Mouse (Mus musculus): ENCODE data around the gene Plekhg5. TPM values are rescaled to one million over a fixed set of nuclear protein-coding genes. Genes with fewer than 3 reads are reported as not detected.

Gene Plekhg5
- polyA plus RNA-seq, 1 experiment from 2014 or later = 8.9 TPM

- H3K4me1 ChIP-seq (replicated peaks; ENCODE audit: control insufficient read depth, insufficient read depth, low read length) = peaks cover 6% of the 10 kb centered on the region
- no peak overlapping the region for H3K27ac ChIP-seq (ENCODE audit: low read depth, low read length)
- no peaks in the 10 kb centered on the region for H3K36me3 ChIP-seq (ENCODE audit: control insufficient read depth, insufficient read depth, low read length)
- peak overlapping the region; percentile 68 for H3K4me2 ChIP-seq
- H3K27me3 ChIP-seq (replicated peaks; ENCODE audit: control insufficient read depth, insufficient read depth, low read length) = peaks cover 73% of the 10 kb centered on the region
- H3K9me3 ChIP-seq (ENCODE audit: control insufficient read depth, low read length) = no peaks in the 10 kb centered on the region
- no peak for DNase-seq (ENCODE audit: low spot score)
- no peak; the same call in 1 of the 2 replicates for ATAC-seq (replicated peaks; ENCODE audit: low FRiP score)
- H3K4me3 ChIP-seq (ENCODE audit: low read depth, low read length) = peak overlapping the region; percentile 34
- no peak overlapping the region for H3K9ac ChIP-seq (ENCODE audit: low read depth, low read length)
- 8% methylated on average over 50 of the region's 50 CpGs for WGBS
These were observed 59.8 kb downstream of the Plekhg5 start for GRCm38 (mm10) chr4:152131809-152132771.

- DNase-seq (ENCODE audit: low spot score) (no peak), ATAC-seq (replicated peaks; ENCODE audit: low FRiP score) (no peak)
- peaks cover 6% of the 10 kb centered on the region for H3K4me1 ChIP-seq (replicated peaks; ENCODE audit: control insufficient read depth, insufficient read depth, low read length)
- peaks cover 67% of the 10 kb centered on the region for H3K27me3 ChIP-seq (replicated peaks; ENCODE audit: control insufficient read depth, insufficient read depth, low read length)
- no peak overlapping the region for H3K4me2 ChIP-seq
- WGBS = 30% methylated on average over 10 of the region's 10 CpGs
- no peaks in the 10 kb centered on the region for H3K9me3 ChIP-seq (ENCODE audit: control insufficient read depth, low read length)
- H3K9ac ChIP-seq (ENCODE audit: low read depth, low read length) = no peak overlapping the region
- no peak overlapping the region for H3K4me3 ChIP-seq (ENCODE audit: low read depth, low read length)
- H3K27ac ChIP-seq (ENCODE audit: low read depth, low read length) = no peak overlapping the region
- H3K36me3 ChIP-seq (ENCODE audit: control insufficient read depth, insufficient read depth, low read length) = no peaks in the 10 kb centered on the region
These were observed 60.5 kb downstream of the Plekhg5 start for GRCm38 (mm10) chr4:152132772-152133169.

- Histone ChIP-seq H3K4me1 (replicated peaks; ENCODE audit: control insufficient read depth, insufficient read depth, low read length) (peaks cover 7% of the 10 kb centered on the region), H3K4me3 (ENCODE audit: low read depth, low read length) (no peak overlapping the region), H3K4me2 (no peak overlapping the region), H3K9ac (ENCODE audit: low read depth, low read length) (no peak overlapping the region), H3K27ac (ENCODE audit: low read depth, low read length) (no peak overlapping the region), H3K9me3 (ENCODE audit: control insufficient read depth, low read length) (no peaks in the 10 kb centered on the region), H3K27me3 (replicated peaks; ENCODE audit: control insufficient read depth, insufficient read depth, low read length) (peaks cover 62% of the 10 kb centered on the region), H3K36me3 (ENCODE audit: control insufficient read depth, insufficient read depth, low read length) (no peaks in the 10 kb centered on the region)
- DNase-seq (ENCODE audit: low spot score) (no peak), ATAC-seq (replicated peaks; ENCODE audit: low FRiP score) (no peak)
- 50% methylated on average over 5 of the region's 5 CpGs for WGBS
These were observed 60.9 kb downstream of the Plekhg5 start for GRCm38 (mm10) chr4:152133213-152133612.

GRCm38 (mm10) chr4:152134507-152134906, 62.2 kb downstream of the Plekhg5 start:
- Histone ChIP-seq H3K27me3 (replicated peaks; ENCODE audit: control insufficient read depth, insufficient read depth, low read length) (peaks cover 49% of the 10 kb centered on the region), H3K9ac (ENCODE audit: low read depth, low read length) (no peak overlapping the region), H3K36me3 (ENCODE audit: control insufficient read depth, insufficient read depth, low read length) (no peaks in the 10 kb centered on the region), H3K4me1 (replicated peaks; ENCODE audit: control insufficient read depth, insufficient read depth, low read length) (peaks cover 14% of the 10 kb centered on the region), H3K9me3 (ENCODE audit: control insufficient read depth, low read length) (no peaks in the 10 kb centered on the region), H3K4me3 (ENCODE audit: low read depth, low read length) (no peak overlapping the region), H3K27ac (ENCODE audit: low read depth, low read length) (no peak overlapping the region), H3K4me2 (no peak overlapping the region)
- DNase-seq (ENCODE audit: low spot score) (peak; percentile 50), ATAC-seq (replicated peaks; ENCODE audit: low FRiP score) (no peak)

- peaks cover 41% of the 10 kb centered on the region for H3K27me3 ChIP-seq (replicated peaks; ENCODE audit: control insufficient read depth, insufficient read depth, low read length)
- no peak overlapping the region for H3K4me3 ChIP-seq (ENCODE audit: low read depth, low read length)
- H3K4me2 ChIP-seq = no peak overlapping the region
- no peaks in the 10 kb centered on the region for H3K36me3 ChIP-seq (ENCODE audit: control insufficient read depth, insufficient read depth, low read length)
- ATAC-seq (replicated peaks; ENCODE audit: low FRiP score) = no peak
- no peak for DNase-seq (ENCODE audit: low spot score)
- H3K27ac ChIP-seq (ENCODE audit: low read depth, low read length) = no peak overlapping the region
- H3K4me1 ChIP-seq (replicated peaks; ENCODE audit: control insufficient read depth, insufficient read depth, low read length) = peaks cover 14% of the 10 kb centered on the region
- H3K9me3 ChIP-seq (ENCODE audit: control insufficient read depth, low read length) = no peaks in the 10 kb centered on the region
- 78% methylated on average over 12 of the region's 12 CpGs for WGBS
- no peak overlapping the region for H3K9ac ChIP-seq (ENCODE audit: low read depth, low read length)
These were observed 63.1 kb downstream of the Plekhg5 start for GRCm38 (mm10) chr4:152135363-152135762.

DNA sequence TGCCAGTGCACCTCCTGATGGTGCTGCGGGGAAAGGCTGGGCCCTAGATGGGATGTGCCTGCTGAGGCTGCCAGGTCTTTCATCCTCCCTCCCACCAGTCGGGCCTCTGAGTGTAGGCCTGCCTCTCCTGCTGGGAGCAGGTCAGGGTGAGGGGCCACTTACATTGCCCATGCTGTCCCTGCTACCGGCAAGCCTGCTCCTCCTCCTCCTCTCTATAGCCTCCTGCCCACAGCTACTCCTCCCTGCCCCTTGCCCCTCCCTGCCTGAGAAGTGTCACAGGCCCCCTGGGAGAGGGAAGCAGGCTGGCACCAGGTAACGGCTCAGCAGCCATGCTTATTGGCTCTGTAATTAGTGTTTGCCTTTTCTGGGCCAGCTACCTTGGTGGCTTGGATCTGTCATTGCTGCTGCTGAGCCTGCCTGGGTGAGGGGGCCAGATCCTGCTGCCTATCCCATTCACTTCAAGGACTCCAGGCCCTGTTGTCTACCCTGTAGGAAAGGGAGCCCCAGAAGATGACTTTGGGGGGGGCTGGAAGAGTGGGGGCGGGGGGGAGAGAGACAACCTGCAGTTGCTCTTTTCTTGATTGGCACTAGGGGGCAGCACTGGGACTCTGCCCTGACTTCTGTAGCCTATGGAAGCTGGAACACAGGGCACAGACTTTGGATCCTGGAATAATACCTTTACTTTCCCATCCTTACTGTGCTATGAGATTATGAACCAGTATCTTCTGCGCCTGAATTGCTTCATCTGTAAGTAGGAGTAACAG, 64.0 kb downstream of the Plekhg5 start:
- WGBS = 39% methylated on average over 6 of the region's 6 CpGs
- Histone ChIP-seq H3K27ac (ENCODE audit: low read depth, low read length) (no peak overlapping the region), H3K27me3 (replicated peaks; ENCODE audit: control insufficient read depth, insufficient read depth, low read length) (peaks cover 34% of the 10 kb centered on the region), H3K4me3 (ENCODE audit: low read depth, low read length) (no peak overlapping the region), H3K36me3 (ENCODE audit: control insufficient read depth, insufficient read depth, low read length) (no peaks in the 10 kb centered on the region), H3K9ac (ENCODE audit: low read depth, low read length) (no peak overlapping the region), H3K4me1 (replicated peaks; ENCODE audit: control insufficient read depth, insufficient read depth, low read length) (peaks cover 11% of the 10 kb centered on the region), H3K4me2 (no peak overlapping the region), H3K9me3 (ENCODE audit: control insufficient read depth, low read length) (no peaks in the 10 kb centered on the region)
- ATAC-seq (replicated peaks; ENCODE audit: low FRiP score) (no peak), DNase-seq (ENCODE audit: low spot score) (no peak)

GRCm38 (mm10) chr4:152136876-152137250, 64.6 kb downstream of the Plekhg5 start:
- H3K27ac ChIP-seq (ENCODE audit: low read depth, low read length) = no peak overlapping the region
- peaks cover 31% of the 10 kb centered on the region for H3K27me3 ChIP-seq (replicated peaks; ENCODE audit: control insufficient read depth, insufficient read depth, low read length)
- H3K36me3 ChIP-seq (ENCODE audit: control insufficient read depth, insufficient read depth, low read length) = no peaks in the 10 kb centered on the region
- DNase-seq (ENCODE audit: low spot score) (no peak), ATAC-seq (replicated peaks; ENCODE audit: low FRiP score) (no peak)
- WGBS = 88% methylated on average over 2 of the region's 2 CpGs
- no peak overlapping the region for H3K4me2 ChIP-seq
- no peaks in the 10 kb centered on the region for H3K9me3 ChIP-seq (ENCODE audit: control insufficient read depth, low read length)
- H3K4me3 ChIP-seq (ENCODE audit: low read depth, low read length) = no peak overlapping the region
- no peak overlapping the region for H3K9ac ChIP-seq (ENCODE audit: low read depth, low read length)
- peaks cover 8% of the 10 kb centered on the region for H3K4me1 ChIP-seq (replicated peaks; ENCODE audit: control insufficient read depth, insufficient read depth, low read length)

DNA sequence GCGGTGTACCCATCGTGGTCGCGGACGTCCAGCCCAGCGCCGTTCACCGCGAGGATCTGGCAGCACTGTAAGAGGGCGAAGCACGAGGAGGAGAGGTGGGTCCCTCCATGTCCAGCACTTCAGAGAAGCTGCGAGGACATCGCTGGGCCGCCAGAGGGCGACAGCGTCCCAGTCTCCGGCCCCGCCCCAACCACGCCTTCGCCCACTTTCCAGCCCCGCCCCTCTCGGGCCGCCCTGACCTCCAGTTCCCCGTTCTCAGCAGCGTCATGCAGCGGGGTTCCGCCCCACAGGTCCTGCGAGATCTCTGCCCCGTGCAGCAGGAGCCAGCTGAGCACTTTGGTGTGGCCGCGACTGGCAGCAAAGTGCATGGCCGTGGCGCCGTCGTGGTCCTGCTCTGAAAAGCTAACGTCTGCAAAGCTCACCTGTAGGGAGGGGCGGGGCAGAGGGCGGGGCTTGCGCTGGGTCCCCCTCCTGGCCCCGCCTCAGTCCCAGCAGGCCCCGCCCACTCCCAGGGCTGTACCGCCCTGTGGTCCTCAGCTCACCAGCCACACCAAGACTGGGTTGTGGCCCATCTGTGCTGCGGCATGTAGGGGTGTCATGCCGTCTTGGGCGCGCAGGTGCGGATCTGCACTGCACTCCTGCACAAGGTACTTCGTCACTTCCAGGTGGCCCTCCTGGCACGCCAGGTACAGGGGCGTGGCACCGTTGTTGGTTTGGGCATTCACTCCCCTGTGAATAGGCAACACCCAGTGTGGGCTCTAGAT, 66.4 kb downstream of the Plekhg5 start:
- H3K27ac ChIP-seq (ENCODE audit: low read depth, low read length) = no peak overlapping the region
- peak overlapping the region; percentile 83 for H3K4me2 ChIP-seq
- peak; percentile 89 for ATAC-seq (replicated peaks; ENCODE audit: low FRiP score)
- H3K36me3 ChIP-seq (ENCODE audit: control insufficient read depth, insufficient read depth, low read length) = no peaks in the 10 kb centered on the region
- DNase-seq (ENCODE audit: low spot score) = peak; percentile 92
- H3K9ac ChIP-seq (ENCODE audit: low read depth, low read length) = no peak overlapping the region
- H3K9me3 ChIP-seq (ENCODE audit: control insufficient read depth, low read length) = no peaks in the 10 kb centered on the region
- peak overlapping the region; percentile 56 for H3K4me3 ChIP-seq (ENCODE audit: low read depth, low read length)
- H3K27me3 ChIP-seq (replicated peaks; ENCODE audit: control insufficient read depth, insufficient read depth, low read length) = peaks cover 17% of the 10 kb centered on the region
- WGBS = 3% methylated on average over 50 of the region's 51 CpGs
- H3K4me1 ChIP-seq (replicated peaks; ENCODE audit: control insufficient read depth, insufficient read depth, low read length) = peaks cover 8% of the 10 kb centered on the region

Measured in liver, embryonic 11.5 days (tissue).